In genomic region chr4:107892663-107893062, GRCm38 (mm10) we compare ENCODE assay signal across 12 mouse cellular contexts. TPM values are rescaled to one million over a fixed set of nuclear protein-coding genes. Genes with fewer than 3 reads are reported as not detected.
DNase-seq lines count a peak whose midpoint lies in the region; ATAC-seq and TF ChIP-seq lines count a peak whose summit lies in the region.
"Had no signal": no experiment of that assay in that cellular context is flagged by ENCODE, and none has a peak within 500 bp of the region (broad histone marks: within the 10 kb centered on the region; RNA-seq: fewer than 3 reads in every experiment).

No protein-coding gene starts in this region.

- H3K9me3 ChIP-seq in stomach, postnatal 0 days (ENCODE audit: control insufficient read depth, low read length): no peaks in the 10 kb centered on the region
- H3K9me3 ChIP-seq: heart, embryonic 15.5 days; limb, embryonic 12.5 days; midbrain, embryonic 15.5 days had no signal

- H3K9ac ChIP-seq in stomach, postnatal 0 days (ENCODE audit: low read length): no peak overlapping the region
- H3K9ac ChIP-seq: heart, embryonic 15.5 days; limb, embryonic 12.5 days; midbrain, embryonic 15.5 days had no signal

- no peak overlapping the region for H3K4me2 ChIP-seq in stomach, postnatal 0 days (replicated peaks; ENCODE audit: low read depth)
- H3K4me2 ChIP-seq: heart, embryonic 15.5 days; limb, embryonic 12.5 days; midbrain, embryonic 15.5 days had no signal

- DNase-seq in kidney, adult 2 months: peak; percentile 19
- no peak for DNase-seq in kidney, adult 11 months
- DNase-seq in thymus, postnatal 0 days (ENCODE audit: low spot score): peak; percentile 34
- DNase-seq in thymus, postnatal 36 days: no peak
- peak; percentile 4 for DNase-seq in T-cell, adult 2 months (ENCODE audit: low spot score)
- no peak for DNase-seq in stomach, postnatal 0 days (ENCODE audit: low spot score)
- no peak for DNase-seq in right cerebral cortex, adult 2 months (ENCODE audit: low spot score in 2 of 2)
- DNase-seq in layer of hippocampus, adult 9-10 months (ENCODE audit: low spot score): no peak
- DNase-seq: kidney, postnatal 36 days had no signal

- no peaks in the 10 kb centered on the region for H3K27me3 ChIP-seq in kidney, adult 2 months (replicated peaks; ENCODE audit: control insufficient read depth, insufficient read depth, low read length)
- H3K27me3 ChIP-seq in stomach, postnatal 0 days (ENCODE audit: control insufficient read depth, insufficient read depth, low read length): no peaks in the 10 kb centered on the region
- H3K27me3 ChIP-seq: heart, embryonic 15.5 days; limb, embryonic 12.5 days; midbrain, embryonic 15.5 days had no signal

- 76% methylated on average over 2 of the region's 2 CpGs for WGBS in kidney, adult 2 months
- WGBS in stomach, postnatal 0 days: 84% methylated on average over 2 of the region's 2 CpGs

- H3K27ac ChIP-seq in kidney, adult 2 months (ENCODE audit: insufficient read depth, low read depth, low read length): no peak overlapping the region
- H3K27ac ChIP-seq in stomach, postnatal 0 days (replicated peaks): no peak overlapping the region
- H3K27ac ChIP-seq: heart, embryonic 15.5 days; limb, embryonic 12.5 days; midbrain, embryonic 15.5 days had no signal

- no peaks in the 10 kb centered on the region for H3K36me3 ChIP-seq in kidney, adult 2 months (ENCODE audit: control insufficient read depth, insufficient read depth, low read length)
- H3K36me3 ChIP-seq in stomach, postnatal 0 days (ENCODE audit: control insufficient read depth, insufficient read depth, low read length): peaks cover 7% of the 10 kb centered on the region; the same call in 1 of the 2 replicates

- TF ChIP-seq CTCF in kidney, adult 2 months (conservative IDR thresholded peaks at IDR 0.05; ENCODE audit: insufficient read depth, insufficient read length, low read depth, low read length): peak; percentile 30; the same call in 1 of the 2 replicates
- peak; percentile 76 for TF ChIP-seq CTCF in stomach, postnatal 0 days (IDR thresholded peaks at IDR 0.05; ENCODE audit: low read depth)

- TF ChIP-seq EP300 in stomach, postnatal 0 days (optimal IDR thresholded peaks at IDR 0.05): no peak

- no peak overlapping the region for H3K4me3 ChIP-seq in kidney, adult 2 months (ENCODE audit: insufficient read depth, low read depth, low read length)
- H3K4me3 ChIP-seq in stomach, postnatal 0 days (ENCODE audit: low read depth, low read length): no peak overlapping the region
- H3K4me3 ChIP-seq: heart, embryonic 15.5 days; limb, embryonic 12.5 days; midbrain, embryonic 15.5 days had no signal

- no peak for ATAC-seq in stomach, postnatal 0 days (ENCODE audit: low FRiP score, low TSS enrichment)
- ATAC-seq: midbrain, embryonic 15.5 days had no signal

- no peak for TF ChIP-seq POLR2A in kidney, adult 2 months (IDR thresholded peaks at IDR 0.05; ENCODE audit: low read depth, low read length)

- peaks cover 2% of the 10 kb centered on the region; the same call in 1 of the 2 replicates for H3K4me1 ChIP-seq in kidney, adult 2 months (ENCODE audit: control insufficient read depth, insufficient read depth, low read length)
- H3K4me1 ChIP-seq in stomach, postnatal 0 days (replicated peaks; ENCODE audit: control insufficient read depth, insufficient read depth): no peaks in the 10 kb centered on the region; the same call in 1 of the 2 replicates

RNA-seq across cellular contexts. Expression of gene 0610037L13Rik, which starts 3.0 kb away (rescaled TPM):
- 36.4 and 45.9 TPM in 2 replicates for polyA plus RNA-seq in kidney, adult 2 months (2012; rRNA removed)
- 78.3 and 81.5 TPM in 2 replicates for polyA plus RNA-seq in thymus, postnatal 0 days (2015; fragmentation: Nextera tagmentation; extraction: Ambion mirVana)
- polyA plus RNA-seq in stomach, postnatal 0 days (2015; fragmentation: Nextera tagmentation; extraction: Ambion mirVana): 99.3 and 101 TPM in 2 replicates

RNA-seq across cellular contexts. Expression of gene Magoh, which starts 13.1 kb away (rescaled TPM):
- polyA plus RNA-seq in kidney, adult 2 months (2012; rRNA removed): 43.9 and 68.8 TPM in 2 replicates
- polyA plus RNA-seq in thymus, postnatal 0 days (2015; fragmentation: Nextera tagmentation; extraction: Ambion mirVana): 293 and 314 TPM in 2 replicates
- polyA plus RNA-seq in stomach, postnatal 0 days (2015; fragmentation: Nextera tagmentation; extraction: Ambion mirVana): 126 and 145 TPM in 2 replicates

RNA-seq across cellular contexts. Expression of gene Cpt2, which starts 30.7 kb away (rescaled TPM):
- polyA plus RNA-seq in kidney, adult 2 months (2012; rRNA removed): 169 and 173 TPM in 2 replicates
- 20.7 and 20.9 TPM in 2 replicates for polyA plus RNA-seq in thymus, postnatal 0 days (2015; fragmentation: Nextera tagmentation; extraction: Ambion mirVana)
- polyA plus RNA-seq in stomach, postnatal 0 days (2015; fragmentation: Nextera tagmentation; extraction: Ambion mirVana): 78.4 and 81.2 TPM in 2 replicates

Comparison
In these comparisons a context has a peak if more than half of its experiments do, and no peak if none do; other contexts are left out.
1. DNase-seq: peak in kidney, adult 2 months (single experiment), thymus, postnatal 0 days (single experiment) and T-cell, adult 2 months (single experiment); none in kidney, adult 11 months (single experiment), thymus, postnatal 36 days (0 of 2), stomach, postnatal 0 days (single experiment), right cerebral cortex, adult 2 months (0 of 2) and layer of hippocampus, adult 9-10 months (single experiment).